Mouse (Mus musculus) liver, adult 2 months (tissue): ENCODE data around the gene Anxa2. TPM values are rescaled to one million over a fixed set of nuclear protein-coding genes. Genes with fewer than 3 reads are reported as not detected.

Source experiments
- DNase-seq: peaks from one replicate; pipeline ENCODE4 v3.0.0-alpha.2; 2011; ENCODE audit warnings: low read depth, low spot score; ENCODE audit errors: extremely low read depth
- H3K27ac ChIP-seq: fragments of 200-500 bp; replicated peaks from 2 replicates; pipeline ENCODE4 v1.5.1; 2012; ENCODE audit warnings: low read depth, mild to moderate bottlenecking, control low read depth, inconsistent platforms, low read length; ENCODE audit not compliant: insufficient read depth
- H3K27me3 ChIP-seq: fragments of 200-500 bp; 2 replicates; pipeline ENCODE4 v1.6.1; 2012; ENCODE audit warnings: mild to moderate bottlenecking, moderate library complexity, low read length, inconsistent platforms; ENCODE audit not compliant: control insufficient read depth, insufficient read depth
- H3K36me3 ChIP-seq: fragments of 200-500 bp; 2 replicates; pipeline ENCODE4 v1.6.1; 2012; ENCODE audit warnings: low read length, inconsistent platforms; ENCODE audit not compliant: control insufficient read depth, insufficient read depth
- H3K4me1 ChIP-seq: fragments of 200-500 bp; 2 replicates; pipeline ENCODE4 v1.6.1; 2011; ENCODE audit warnings: low read length; ENCODE audit not compliant: control insufficient read depth, insufficient read depth
- H3K4me3 ChIP-seq: fragments of 200-500 bp; 2 replicates; pipeline ENCODE4 v1.5.1; 2011; ENCODE audit warnings: low read depth, mild to moderate bottlenecking, control low read depth, low read length, moderate library complexity; ENCODE audit not compliant: insufficient read depth
- H3K79me2 ChIP-seq: fragments of 200-500 bp; 2 replicates; pipeline ENCODE4 v1.6.1; 2012; ENCODE audit warnings: inconsistent platforms, mild to moderate bottlenecking, low read length, moderate library complexity; ENCODE audit not compliant: control insufficient read depth, insufficient read depth
- H3K9ac ChIP-seq: fragments of 200-500 bp; 2 replicates; pipeline ENCODE4 v1.6.1; 2012; ENCODE audit warnings: low read depth, mild to moderate bottlenecking, control low read depth, inconsistent platforms, low read length
- CTCF ChIP-seq: fragments of 200-500 bp; IDR thresholded peaks from 2 replicates; pipeline ENCODE4 v1.5.1; 2011; ENCODE audit warnings: low read depth, low read length, control low read depth
- POLR2A ChIP-seq: fragments of 200-500 bp; IDR thresholded peaks from 2 replicates; pipeline ENCODE4 v1.6.1; 2011; ENCODE audit warnings: low read length, control low read depth; ENCODE audit not compliant: insufficient read depth; ENCODE audit errors: extremely low read depth
- WGBS: fragments of 180-500 bp; shearing (Covaris S2); methylation state at CpG from one replicate; pipeline ENCODE4 v1.1.7; 2018; 5-methylcytosine and 5-hydroxymethylcytosine counted together
- polyA plus RNA-seq: library from polyadenylated mRNA; depleted of rRNA; stranded (reverse); fragments of >200 nt; gene quantifications from 2 replicates; pipeline ENCODE4 v1.2.3, GENCODE M21; 2012
- total RNA-seq: library from RNA; depleted of rRNA; stranded (reverse); fragments of >200 nt; gene quantifications from 2 replicates; pipeline ENCODE4 v1.2.3, GENCODE M21; 2014

Gene Anxa2
- total and polyA plus RNA-seq, 2 experiments: 13.5 to 16.1 TPM

DNA sequence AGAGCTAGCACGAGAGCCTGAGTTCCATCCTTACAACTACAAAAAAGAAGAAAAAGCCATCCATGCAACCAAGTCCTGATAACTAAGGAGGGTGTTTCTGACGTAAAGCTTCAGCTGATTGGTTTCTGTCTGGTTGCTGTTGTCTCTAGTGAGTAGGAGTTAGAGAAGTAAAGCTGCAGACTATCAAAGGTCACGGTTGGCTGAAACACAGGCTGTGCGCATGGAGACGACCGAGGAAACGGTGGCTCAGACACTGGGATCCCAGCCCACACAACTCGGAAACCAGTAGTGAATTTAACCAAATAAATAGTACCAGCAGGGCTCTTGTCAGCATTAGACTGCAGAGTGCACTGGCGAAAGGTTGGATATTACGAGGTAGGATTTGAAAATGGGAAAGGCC is 18.2 kb upstream of the Anxa2 start:
- Histone ChIP-seq H3K27me3 (no peaks in the 10 kb centered on the region), H3K79me2 (no peaks in the 10 kb centered on the region), H3K9ac (no peak overlapping the region), H3K4me1 (peaks cover 1% of the 10 kb centered on the region; the same call in 1 of the 2 replicates), H3K36me3 (peaks cover 15% of the 10 kb centered on the region), H3K4me3 (no peak overlapping the region), H3K27ac (no peak overlapping the region)
- DNase-seq: no peak
- TF ChIP-seq POLR2A (no peak), CTCF (no peak)
- 51% methylated on average over 10 of the region's 10 CpGs for WGBS

DNA sequence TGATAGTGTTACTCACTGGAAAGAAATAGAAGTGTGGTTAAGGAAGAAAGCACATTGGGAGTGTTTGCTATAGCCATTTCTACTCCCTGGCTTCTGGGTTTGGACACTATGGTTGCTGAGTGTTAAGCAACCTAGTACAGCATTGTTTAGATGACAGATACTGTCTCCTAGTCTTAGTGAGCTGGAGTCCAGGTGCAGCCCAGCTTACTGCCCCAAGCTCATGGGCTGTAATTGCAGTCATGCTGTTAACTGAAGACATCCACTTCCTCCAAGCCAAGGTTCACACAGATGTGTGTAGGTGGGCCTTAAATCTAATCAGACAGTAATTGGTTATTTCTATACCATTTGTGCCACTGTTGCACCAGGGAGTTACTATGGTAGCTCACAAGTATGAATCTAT is 17.8 kb upstream of the Anxa2 start:
- Histone ChIP-seq H3K4me3 (no peak overlapping the region), H3K9ac (no peak overlapping the region), H3K4me1 (peaks cover 1% of the 10 kb centered on the region; the same call in 1 of the 2 replicates), H3K27ac (no peak overlapping the region), H3K79me2 (no peaks in the 10 kb centered on the region), H3K27me3 (no peaks in the 10 kb centered on the region), H3K36me3 (peaks cover 15% of the 10 kb centered on the region)
- DNase-seq: no peak
- TF ChIP-seq POLR2A (no peak), CTCF (no peak)

DNA sequence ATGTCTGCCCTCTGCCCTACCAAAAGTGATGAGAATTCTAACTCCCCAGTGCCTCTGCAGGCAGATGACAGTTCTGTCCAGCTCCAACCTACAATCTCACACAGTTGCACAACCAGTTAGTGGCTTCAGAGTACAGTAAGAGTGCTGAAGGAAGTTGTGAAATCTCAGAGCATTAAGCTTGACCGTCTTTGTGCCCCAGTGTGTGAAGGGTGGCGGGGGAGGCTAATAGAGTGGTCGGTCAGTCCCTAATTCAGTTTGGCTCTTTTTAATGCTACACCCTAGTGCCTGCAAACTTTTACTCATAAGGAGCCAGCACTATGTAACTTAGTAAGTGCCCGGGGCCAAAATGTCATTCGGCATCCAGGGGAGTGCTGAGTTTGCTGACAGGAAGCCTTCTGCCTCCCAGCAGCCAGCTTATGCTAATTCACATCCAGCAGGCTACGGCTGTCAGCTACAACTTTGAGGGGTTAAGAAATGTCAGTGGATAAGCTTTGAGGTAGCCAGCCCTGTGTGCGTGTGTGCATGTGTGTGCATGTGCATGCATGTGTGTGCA is 13.5 kb upstream of the Anxa2 start:
- H3K4me1 ChIP-seq: peaks cover 11% of the 10 kb centered on the region
- no peaks in the 10 kb centered on the region for H3K36me3 ChIP-seq
- no peaks in the 10 kb centered on the region for H3K27me3 ChIP-seq
- 13% methylated on average over 7 of the region's 7 CpGs for WGBS
- H3K9ac ChIP-seq: no peak overlapping the region
- DNase-seq: peak; percentile 88
- no peaks in the 10 kb centered on the region for H3K79me2 ChIP-seq
- no peak overlapping the region for H3K4me3 ChIP-seq
- no peak overlapping the region for H3K27ac ChIP-seq
- peak; percentile 28; the same call in 1 of the 2 replicates for TF ChIP-seq CTCF
- TF ChIP-seq POLR2A: no peak

DNA sequence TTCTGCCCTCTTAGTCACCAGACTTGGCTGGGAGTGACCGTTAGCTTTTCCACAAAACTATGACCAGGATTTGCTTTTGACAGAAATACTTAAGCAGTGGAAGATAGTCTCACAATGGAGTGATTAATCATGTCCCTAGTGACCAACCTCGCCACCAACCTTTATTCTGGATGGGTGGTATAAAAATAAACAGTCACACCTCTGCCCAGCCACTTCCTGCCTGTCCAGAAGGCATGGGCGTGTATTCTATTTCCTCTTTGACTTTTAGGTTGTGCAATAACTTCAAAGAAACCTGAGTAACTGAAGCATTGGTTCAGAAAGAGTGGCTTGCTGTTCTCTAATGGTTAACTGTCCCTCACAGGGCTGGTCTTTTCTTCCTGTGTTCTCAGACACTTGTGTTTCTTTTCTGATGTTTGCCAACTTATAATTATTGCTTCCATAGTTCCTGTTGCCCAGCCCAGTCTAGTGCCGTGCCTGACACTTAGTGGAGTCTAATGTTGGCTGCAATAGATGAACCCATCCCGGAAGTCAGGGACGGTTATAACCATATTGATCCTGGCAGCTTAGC is 10.9 kb upstream of the Anxa2 start:
- WGBS: 7% methylated on average over 6 of the region's 6 CpGs
- Histone ChIP-seq H3K4me1 (peaks cover 11% of the 10 kb centered on the region), H3K36me3 (no peaks in the 10 kb centered on the region), H3K9ac (no peak overlapping the region), H3K79me2 (no peaks in the 10 kb centered on the region), H3K27me3 (no peaks in the 10 kb centered on the region), H3K27ac (no peak overlapping the region; the same call in 1 of the 2 replicates), H3K4me3 (no peak overlapping the region)
- DNase-seq: peak; percentile 83
- TF ChIP-seq POLR2A (no peak), CTCF (no peak)

DNA sequence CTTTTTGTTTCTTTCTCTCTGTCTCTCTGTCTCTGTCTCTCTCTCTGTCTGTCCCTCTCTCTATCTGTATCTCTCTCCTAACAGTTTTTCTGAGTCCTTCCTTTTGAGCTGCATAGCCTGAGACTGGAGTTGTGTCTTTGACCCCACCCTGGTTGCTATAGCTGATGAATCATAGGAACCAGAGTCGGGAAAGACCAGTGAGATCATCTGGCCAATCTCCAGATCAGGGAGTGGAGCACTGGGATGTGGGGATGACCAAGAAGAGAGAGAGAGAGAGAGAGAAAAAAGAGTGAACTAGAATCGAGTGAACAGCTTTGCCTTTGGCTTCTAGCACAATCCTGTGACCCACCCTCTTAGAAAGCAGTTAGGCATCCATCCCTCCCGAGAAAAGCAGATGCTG is 10.2 kb upstream of the Anxa2 start:
- no peak overlapping the region for H3K27ac ChIP-seq
- H3K9ac ChIP-seq: no peak overlapping the region
- no peaks in the 10 kb centered on the region for H3K36me3 ChIP-seq
- H3K79me2 ChIP-seq: no peaks in the 10 kb centered on the region
- DNase-seq: no peak
- peaks cover 11% of the 10 kb centered on the region for H3K4me1 ChIP-seq
- H3K4me3 ChIP-seq: no peak overlapping the region
- no peak for TF ChIP-seq CTCF
- H3K27me3 ChIP-seq: no peaks in the 10 kb centered on the region
- WGBS: 46% methylated on average over 3 of the region's 3 CpGs

DNA sequence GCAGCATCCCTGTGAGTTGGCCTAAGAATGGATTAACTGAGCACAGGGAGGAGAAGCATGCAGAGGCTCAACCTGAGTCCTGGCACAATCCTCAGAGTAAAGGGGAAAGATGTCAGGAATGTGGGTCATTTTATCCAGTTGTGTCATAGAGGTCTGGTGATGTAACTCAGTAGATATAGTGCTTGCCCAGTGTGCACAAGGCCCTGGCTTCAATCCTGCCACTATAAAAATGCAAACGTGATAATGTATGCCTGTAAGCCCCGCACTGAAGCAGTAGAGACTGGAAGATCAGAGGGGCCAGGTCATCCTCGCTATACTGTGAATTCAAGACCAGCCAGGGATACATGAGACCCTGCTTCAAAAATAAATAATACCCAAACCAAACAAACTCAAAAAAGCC is 4.6 kb upstream of the Anxa2 start:
- no peaks in the 10 kb centered on the region for H3K27me3 ChIP-seq
- no peaks in the 10 kb centered on the region for H3K36me3 ChIP-seq
- H3K79me2 ChIP-seq: no peaks in the 10 kb centered on the region
- no peak overlapping the region for H3K27ac ChIP-seq
- H3K9ac ChIP-seq: no peak overlapping the region
- H3K4me3 ChIP-seq: no peak overlapping the region
- H3K4me1 ChIP-seq: no peaks in the 10 kb centered on the region
- DNase-seq: peak; percentile 71
- 51% methylated on average over 3 of the region's 3 CpGs for WGBS
- TF ChIP-seq POLR2A (no peak), CTCF (no peak)
